Mouse (Mus musculus) adrenal gland, postnatal 14 days (tissue): ENCODE data around the gene Mrgpra4. TPM values are rescaled to one million over a fixed set of nuclear protein-coding genes. Genes with fewer than 3 reads are reported as not detected.

Experiments used
- DNase-seq: peaks from one replicate; pipeline ENCODE4 v3.0.0; 2021; ENCODE audit warnings: mixed read lengths
- long read RNA-seq, 2 experiments: library from polyadenylated mRNA; stranded (forward); transcript quantifications; one replicate each; pipeline ENCODE4 v2.0.0; 2021
- total RNA-seq: library from RNA; stranded (reverse); gene quantifications from 2 replicates; pipeline ENCODE4 v1.2.3, GENCODE M21; 2021

Gene Mrgpra4
- total RNA-seq, result not detected in 2 replicates
- long read RNA-seq, experiment 1, result 0 reads
- long read RNA-seq, experiment 2, result 0 reads

GRCm38 (mm10) chr7:47981995-47982394, at the start of gene Mrgpra4:
Gene Mrgpra4, minus strand, starts transcription at chr7:47982095.
- no peak for DNase-seq

GRCm38 (mm10) chr7:48027497-48027896, 45.6 kb upstream of the Mrgpra4 start, which contains the start of gene Mrgprx1:
Gene Mrgprx1, minus strand, starts transcription at chr7:48027597.
- no peak for DNase-seq

- DNase-seq, result no peak
Measured at GRCm38 (mm10) chr7:48017874-48018273, 36.0 kb upstream of the Mrgpra4 start.

GRCm38 (mm10) chr7:47995689-47996088, 13.8 kb upstream of the Mrgpra4 start:
- no peak for DNase-seq

GRCm38 (mm10) chr7:47986752-47987151, 4.9 kb upstream of the Mrgpra4 start:
- no peak for DNase-seq

Other genes starting within 250 kb of the Mrgpra4 start
- not detected in 2 replicates for gene Mrgprx1, start 45.5 kb upstream of the Mrgpra4 start, total RNA-seq
- gene Mrgprb5, start 186.9 kb upstream of the Mrgpra4 start, total RNA-seq, result not detected in 2 replicates
- gene Mrgprb4, start 217.2 kb upstream of the Mrgpra4 start, total RNA-seq, result not detected in 2 replicates